Mouse (Mus musculus): ENCODE data around the gene Tmprss7.

The Tmprss7 gene

GRCm38 (mm10) chr16:45686833-45687232 lies 6.6 kb downstream of the Tmprss7 start:
- no peak for DNase-seq (ENCODE audit: extremely low spot score, low read depth, low spot score)

GRCm38 (mm10) chr16:45685295-45685694 lies 8.2 kb downstream of the Tmprss7 start:
- DNase-seq (ENCODE audit: extremely low spot score, low read depth, low spot score): no peak

- peak; percentile 22 for DNase-seq (ENCODE audit: extremely low spot score, low read depth, low spot score)
Observed at GRCm38 (mm10) chr16:45684815-45685214, 8.6 kb downstream of the Tmprss7 start.

DNA sequence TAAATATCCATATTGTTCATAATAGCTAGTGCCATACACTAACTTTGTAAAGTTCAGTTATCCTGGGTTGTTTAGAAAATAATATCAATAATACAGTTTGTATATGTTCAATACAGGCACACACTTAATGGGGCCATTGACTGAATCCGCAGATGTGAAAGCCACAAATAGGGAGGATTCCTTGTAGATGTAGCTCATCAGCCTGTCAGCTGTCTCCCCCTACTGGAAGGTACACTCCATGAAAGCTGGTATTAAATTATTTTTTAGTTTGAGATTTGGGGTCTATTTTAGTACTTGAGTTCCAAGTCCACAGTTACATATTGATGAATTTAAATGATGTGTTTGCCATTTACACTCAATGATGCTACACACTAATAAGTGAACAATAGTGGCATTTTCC lies 17.0 kb downstream of the Tmprss7 start:
- no peak for DNase-seq (ENCODE audit: extremely low spot score, low read depth, low spot score)

- no peak for DNase-seq (ENCODE audit: extremely low spot score, low read depth, low spot score)
Observed at GRCm38 (mm10) chr16:45670005-45670404, 23.5 kb downstream of the Tmprss7 start.

- DNase-seq (ENCODE audit: extremely low spot score, low read depth, low spot score): no peak
Observed at GRCm38 (mm10) chr16:45668178-45668577, 25.3 kb downstream of the Tmprss7 start.

DNA sequence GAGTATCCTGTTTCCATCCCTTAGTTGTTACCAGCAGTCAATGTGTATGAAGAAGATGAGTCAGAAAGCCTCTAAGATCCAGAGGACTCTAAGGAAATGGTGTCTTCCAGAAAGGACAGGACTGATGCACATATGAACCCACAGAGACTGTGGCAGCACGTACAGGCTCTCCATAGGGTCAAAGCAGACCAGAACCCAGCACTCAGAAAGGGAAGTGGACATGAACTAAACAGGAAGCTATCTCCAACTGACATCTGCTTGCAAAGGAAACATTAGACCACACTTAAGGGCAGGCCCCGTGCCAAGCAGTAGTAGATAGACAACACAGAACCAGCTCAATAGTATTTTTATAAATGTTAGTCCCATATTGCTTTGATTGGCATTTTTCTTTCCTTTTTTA lies 27.3 kb downstream of the Tmprss7 start:
- DNase-seq (ENCODE audit: extremely low spot score, low read depth, low spot score): no peak

GRCm38 (mm10) chr16:45662381-45662780 lies 31.1 kb downstream of the Tmprss7 start:
- DNase-seq (ENCODE audit: extremely low spot score, low read depth, low spot score): no peak

- DNase-seq (ENCODE audit: extremely low spot score, low read depth, low spot score): no peak
Observed at GRCm38 (mm10) chr16:45659596-45659995, 33.9 kb downstream of the Tmprss7 start.

DNA sequence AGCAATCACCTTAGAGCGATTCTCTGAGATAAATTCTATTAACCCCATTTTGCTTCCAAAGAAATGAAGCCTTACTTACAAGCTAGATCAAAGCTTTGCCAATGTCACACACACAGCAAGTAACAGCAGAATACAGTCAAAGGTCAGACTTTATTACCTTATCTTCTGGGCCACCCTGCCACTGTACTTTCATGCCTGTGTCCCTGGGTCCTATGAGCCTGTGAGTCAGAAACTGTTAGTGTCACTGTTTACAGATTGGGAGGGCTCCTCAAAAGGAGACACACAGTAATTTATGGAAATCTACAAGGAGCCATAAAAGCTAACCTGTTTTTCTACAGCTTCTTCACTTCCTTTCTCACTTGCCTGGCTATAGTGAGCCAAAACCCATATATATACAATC lies 35.2 kb downstream of the Tmprss7 start:
- DNase-seq (ENCODE audit: extremely low spot score, low read depth, low spot score): no peak

- DNase-seq (ENCODE audit: extremely low spot score, low read depth, low spot score): no peak
Observed at GRCm38 (mm10) chr16:45657574-45658159, 35.8 kb downstream of the Tmprss7 start.

DNA sequence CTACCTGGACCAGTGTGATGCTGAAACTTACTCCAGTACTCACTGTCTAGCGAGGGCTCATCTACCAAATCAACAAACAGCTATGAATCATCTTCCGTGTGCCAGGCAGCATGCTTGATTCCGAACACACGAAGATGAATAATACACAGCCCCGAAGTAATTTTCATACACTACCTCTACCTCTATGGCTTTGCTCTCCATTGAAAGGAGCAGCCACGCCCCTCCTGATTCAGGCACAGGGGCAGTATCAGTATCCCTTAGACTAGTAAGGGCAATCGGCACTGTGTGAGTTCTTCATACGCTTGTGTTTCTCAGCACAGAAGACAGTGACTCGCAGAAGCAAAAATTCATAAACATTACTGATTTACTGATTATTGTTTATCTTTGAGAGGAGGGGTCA lies 39.0 kb downstream of the Tmprss7 start:
- DNase-seq (ENCODE audit: extremely low spot score, low read depth, low spot score): no peak

- DNase-seq (ENCODE audit: extremely low spot score, low read depth, low spot score): no peak
Observed at GRCm38 (mm10) chr16:45653934-45654332, 39.5 kb downstream of the Tmprss7 start, which contains the start of gene BC016579. Gene BC016579 (minus strand): TSS chr16:45654068.

DNA sequence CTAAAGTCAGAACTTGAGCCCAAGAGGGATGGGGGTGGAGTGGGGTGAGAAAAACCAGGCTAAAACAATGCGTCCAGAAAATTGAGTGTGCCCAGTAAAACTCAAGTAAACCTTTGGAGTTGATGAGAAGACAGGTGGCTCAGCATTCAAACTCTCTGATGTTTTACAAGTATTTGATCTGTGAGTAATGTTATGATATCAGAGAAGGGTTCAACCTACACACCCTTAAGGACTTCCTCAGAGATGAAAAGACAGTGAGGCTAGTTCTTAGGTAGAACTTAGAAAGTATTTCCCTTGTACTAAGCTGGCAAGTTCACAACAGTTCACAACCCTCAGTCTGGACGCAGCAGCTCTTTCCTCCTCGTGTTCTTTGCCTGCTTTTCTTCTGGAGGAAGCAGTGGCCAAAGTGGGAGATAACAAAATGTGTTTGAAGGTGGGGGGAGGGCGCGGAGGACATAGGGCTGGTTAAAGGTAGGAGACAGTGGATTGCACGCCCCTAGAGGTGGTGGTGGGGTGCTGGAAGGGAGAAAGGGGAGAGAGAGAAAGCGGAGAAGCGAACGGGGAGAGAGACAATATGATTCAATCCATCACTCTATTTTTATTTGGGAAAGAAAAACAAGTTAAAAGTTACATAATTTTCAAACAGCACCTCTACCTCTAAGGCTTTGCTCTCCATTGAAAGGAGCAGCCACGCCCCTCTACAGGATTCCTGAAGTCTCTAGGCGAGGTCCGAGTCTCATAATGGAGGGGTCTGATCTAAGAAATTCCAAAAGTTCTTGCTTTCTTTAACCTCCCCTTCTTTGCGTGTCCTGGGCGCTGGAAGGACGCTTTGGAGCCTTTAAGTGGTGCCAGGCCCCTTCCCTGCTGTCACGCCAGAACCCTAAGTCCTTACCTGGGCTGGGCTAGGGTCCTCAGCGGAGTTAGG lies 40.2 kb downstream of the Tmprss7 start:
- DNase-seq (ENCODE audit: extremely low spot score, low read depth, low spot score): no peak

DNA sequence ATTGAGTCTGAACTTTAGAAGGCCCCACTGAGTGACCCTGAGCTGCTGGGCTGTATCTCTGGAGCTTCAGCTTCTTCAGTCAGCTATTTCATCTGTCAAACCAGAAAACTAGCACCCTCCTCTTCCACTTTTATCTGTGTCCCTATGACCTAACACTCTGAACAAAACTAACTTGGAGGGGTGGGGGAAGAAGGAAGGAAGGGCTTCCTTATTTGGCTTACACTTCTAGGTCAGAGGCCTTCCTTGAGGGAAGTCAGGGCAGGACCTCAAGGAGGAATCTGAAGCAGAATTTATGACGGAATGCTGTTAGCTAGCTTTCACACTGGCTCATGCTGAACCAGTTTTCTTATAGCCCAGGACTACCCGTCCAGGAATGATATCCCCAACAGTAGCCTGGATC lies 42.0 kb downstream of the Tmprss7 start:
- no peak for DNase-seq (ENCODE audit: extremely low spot score, low read depth, low spot score)

GRCm38 (mm10) chr16:45644380-45644779 lies 49.1 kb downstream of the Tmprss7 start:
- no peak for DNase-seq (ENCODE audit: extremely low spot score, low read depth, low spot score)

DNA sequence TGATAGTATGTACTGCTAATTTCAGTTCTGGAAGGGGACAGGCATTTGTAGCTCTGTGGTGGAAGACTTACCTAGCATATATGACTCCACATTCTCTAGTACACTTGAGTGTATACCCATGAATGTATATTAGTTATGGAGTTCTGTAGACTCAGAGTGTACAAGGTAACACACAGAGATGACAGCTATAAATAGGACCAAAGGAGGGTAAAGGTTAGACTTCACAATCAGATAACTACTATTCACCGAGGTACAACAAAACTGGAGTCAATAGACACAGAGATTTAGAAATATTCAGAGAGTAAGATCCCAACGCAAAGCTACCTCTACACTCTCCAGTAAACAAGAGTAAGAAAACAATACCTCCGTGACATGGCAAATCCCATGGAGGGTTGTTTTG lies 49.5 kb downstream of the Tmprss7 start:
- DNase-seq (ENCODE audit: extremely low spot score, low read depth, low spot score): no peak

GRCm38 (mm10) chr16:45641301-45641700 lies 52.2 kb downstream of the Tmprss7 start:
- DNase-seq (ENCODE audit: extremely low spot score, low read depth, low spot score): no peak

GRCm38 (mm10) chr16:45640070-45640762 lies 53.2 kb downstream of the Tmprss7 start:
- no peak for DNase-seq (ENCODE audit: extremely low spot score, low read depth, low spot score)

- DNase-seq (ENCODE audit: extremely low spot score, low read depth, low spot score): no peak
Observed at GRCm38 (mm10) chr16:45635826-45636225, 57.6 kb downstream of the Tmprss7 start.

- no peak for DNase-seq (ENCODE audit: extremely low spot score, low read depth, low spot score)
Observed at GRCm38 (mm10) chr16:45632420-45632819, 61.0 kb downstream of the Tmprss7 start.
